Mouse (Mus musculus): ENCODE data around the gene Ubqln3.

Gene Ubqln3

DNA sequence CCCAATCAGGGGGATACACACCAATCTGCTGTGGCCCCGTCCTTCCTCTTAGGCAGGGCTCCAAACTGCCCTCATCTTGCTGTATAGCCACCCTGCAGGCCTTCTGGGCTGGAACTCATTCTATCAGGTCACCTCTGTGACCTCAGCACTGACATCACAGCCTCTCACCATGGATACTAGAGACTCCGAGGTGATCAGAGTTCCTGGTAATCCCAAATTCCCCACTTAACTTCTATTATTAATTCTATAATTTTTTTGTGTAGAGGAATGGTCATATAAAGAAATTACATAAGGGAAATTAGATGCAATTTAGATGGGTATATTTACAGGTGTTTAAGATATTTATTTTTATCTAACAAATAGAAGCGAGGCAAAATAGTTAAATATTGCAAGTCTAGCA, at the start of gene Ubqln3:
TSS of gene Ubqln3 (minus strand) at position 101 of the 400 bp plus-strand sequence.
- DNase-seq (ENCODE audit: extremely low spot score), result no peak

DNA sequence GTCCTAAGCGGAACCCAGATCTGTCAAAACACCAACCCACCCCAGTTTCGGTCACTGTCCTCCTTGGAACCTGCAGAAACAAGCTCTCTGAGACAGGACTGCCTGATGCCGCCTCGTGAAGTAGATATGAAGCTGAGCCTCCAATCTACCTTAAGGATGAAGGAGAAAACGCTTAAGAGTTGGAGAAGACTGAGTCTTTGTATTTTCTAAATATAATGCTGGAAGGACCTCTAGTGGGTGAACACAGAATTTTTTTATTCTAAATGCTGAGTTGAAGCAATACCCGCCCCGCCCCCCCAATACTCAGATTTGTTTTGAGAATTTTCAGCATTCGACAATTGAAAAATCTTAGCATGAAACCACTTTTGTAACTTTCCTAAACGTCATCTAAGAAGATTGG, 48.2 kb upstream of the Ubqln3 start:
- no peak for DNase-seq (ENCODE audit: extremely low spot score)

DNA sequence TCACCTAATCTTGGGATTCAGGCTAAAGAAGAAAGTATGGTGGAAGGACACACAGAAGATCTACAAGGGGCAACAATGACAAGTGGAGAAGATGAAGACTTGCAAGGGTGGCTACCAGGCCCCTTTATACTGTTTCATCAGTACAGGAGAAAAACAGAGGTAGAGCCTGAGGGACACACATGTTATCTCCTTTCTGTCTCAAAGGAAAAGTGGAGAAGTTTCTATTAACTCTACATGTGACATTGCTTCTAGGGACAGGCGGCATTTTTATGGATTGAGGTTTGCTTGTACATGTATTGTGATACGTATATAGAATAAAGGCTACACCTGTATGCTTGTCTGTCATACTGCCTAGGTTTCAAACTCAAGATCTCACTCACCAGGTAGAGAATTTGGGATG, 40.2 kb upstream of the Ubqln3 start, which contains the start of gene Olfr648:
TSS of gene Olfr648 (minus strand) at position 101 of the 400 bp plus-strand sequence.
- no peak for DNase-seq (ENCODE audit: extremely low spot score)

DNA sequence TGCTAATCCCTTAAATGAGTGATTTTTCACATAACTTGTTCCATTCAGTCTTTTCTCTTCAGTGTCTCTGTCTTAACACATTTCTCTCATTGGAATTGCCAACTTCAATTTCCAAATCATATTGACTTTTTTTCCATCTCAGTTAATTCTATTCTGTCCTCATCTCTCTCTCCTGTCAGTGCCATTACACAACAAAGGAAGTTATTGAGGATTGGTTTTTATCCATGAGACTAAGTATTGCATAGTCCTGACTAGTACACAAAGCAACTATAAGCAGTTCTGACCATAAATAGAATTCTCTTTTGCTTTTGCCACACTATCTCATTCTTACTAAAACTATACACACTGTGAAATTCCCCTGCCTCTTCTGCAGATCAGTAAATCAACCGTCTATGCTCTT, 36.0 kb upstream of the Ubqln3 start:
- no peak for DNase-seq (ENCODE audit: extremely low spot score)

- no peak for DNase-seq (ENCODE audit: extremely low spot score)
Measured at GRCm38 (mm10) chr7:104178422-104179054, 35.5 kb upstream of the Ubqln3 start.

- DNase-seq (ENCODE audit: extremely low spot score), result no peak
Measured at GRCm38 (mm10) chr7:104175085-104175484, 32.0 kb upstream of the Ubqln3 start.

- no peak for DNase-seq (ENCODE audit: extremely low spot score)
Measured at GRCm38 (mm10) chr7:104169634-104170204, 26.6 kb upstream of the Ubqln3 start.

DNA sequence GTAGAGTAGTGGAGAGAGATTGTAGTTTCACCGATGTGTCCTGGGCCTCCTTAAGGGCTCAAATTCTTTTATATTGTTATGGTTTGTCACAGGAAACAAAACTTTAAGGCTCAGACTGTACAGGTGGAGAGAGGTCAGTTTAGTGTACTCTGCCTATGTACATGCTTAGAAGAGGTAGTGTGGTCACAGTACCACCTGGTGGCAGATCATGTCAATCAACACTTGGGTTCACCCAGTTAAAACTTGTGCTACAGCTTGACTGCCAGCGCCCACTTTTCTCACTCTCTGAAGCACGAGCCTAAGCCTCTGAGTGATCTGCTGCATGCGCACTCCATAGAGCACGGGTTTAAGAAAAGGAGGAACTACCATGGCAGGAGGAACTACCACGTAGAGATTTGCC, 24.0 kb upstream of the Ubqln3 start:
- no peak for DNase-seq (ENCODE audit: extremely low spot score)

- DNase-seq (ENCODE audit: extremely low spot score), result no peak
Measured at GRCm38 (mm10) chr7:104150456-104150855, 7.4 kb upstream of the Ubqln3 start, which contains the start of gene Ubqlnl. TSS of gene Ubqlnl (minus strand) at chr7:104150556.

GRCm38 (mm10) chr7:104137305-104137704, 5.8 kb downstream of the Ubqln3 start, which contains the start of gene Olfr643:
TSS of gene Olfr643 (minus strand) at chr7:104137405.
- DNase-seq (ENCODE audit: extremely low spot score), result no peak

- no peak for DNase-seq (ENCODE audit: extremely low spot score)
Measured at GRCm38 (mm10) chr7:104129726-104130125, 13.4 kb downstream of the Ubqln3 start, which contains the start of gene Ubqln5. TSS of gene Ubqln5 (minus strand) at chr7:104129826.

DNA sequence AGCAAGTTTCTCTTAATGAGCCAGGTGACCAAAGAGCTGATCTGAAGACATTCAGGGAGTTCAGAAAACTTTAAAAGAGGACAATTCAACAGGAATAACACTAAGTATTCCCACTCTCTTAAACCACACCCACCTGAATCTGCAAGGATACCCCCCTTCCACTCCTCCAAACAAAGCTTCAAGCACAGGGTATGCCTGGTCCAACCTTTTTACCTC, 38.4 kb downstream of the Ubqln3 start, which contains the start of gene Olfr646:
TSS of gene Olfr646 (plus strand) at position 117 of the 216 bp plus-strand sequence.
- DNase-seq (ENCODE audit: extremely low spot score), result no peak

GRCm38 (mm10) chr7:104103913-104104756, 38.9 kb downstream of the Ubqln3 start:
- DNase-seq (ENCODE audit: extremely low spot score), result no peak
